Mouse (Mus musculus): ENCODE data around the gene Fzd7. TPM values are rescaled to one million over a fixed set of nuclear protein-coding genes. Genes with fewer than 3 reads are reported as not detected.

Fzd7 gene
- polyA plus RNA-seq, 1 experiment, result 16.4 TPM

- Histone ChIP-seq H3K27me3 (ENCODE audit: control insufficient read depth, insufficient read depth, insufficient read length) (no peaks in the 10 kb centered on the region), H3K79me2 (ENCODE audit: control insufficient read depth, insufficient read depth) (no peaks in the 10 kb centered on the region), H3ac (ENCODE audit: control insufficient read depth, insufficient read length) (no peak overlapping the region), H3K4me3 (no peak overlapping the region), H3K36me3 (ENCODE audit: control insufficient read depth, insufficient read depth) (no peaks in the 10 kb centered on the region), H3K4me2 (ENCODE audit: low read depth) (no peak overlapping the region)
- no peak for TF ChIP-seq USF1 (IDR thresholded peaks at IDR 0.05; ENCODE audit: low read depth)
- TF ChIP-seq POLR2AphosphoS2 (IDR thresholded peaks at IDR 0.05; ENCODE audit: insufficient read length, low read depth), result no peak
- TF ChIP-seq MYOD1 (IDR thresholded peaks at IDR 0.05; ENCODE audit: control insufficient read depth in 1 of 3, insufficient read length in 2 of 3, low read depth in 2 of 3), result no peak
- no peak for TF ChIP-seq SRF (IDR thresholded peaks at IDR 0.05; ENCODE audit: control insufficient read depth, insufficient read length, low read depth)
- no peak for TF ChIP-seq POLR2A (IDR thresholded peaks at IDR 0.05; ENCODE audit: insufficient read length, low read depth)
- TF ChIP-seq E2F4 (IDR thresholded peaks at IDR 0.05; ENCODE audit: insufficient read depth), result no peak
- no peak for TF ChIP-seq REST (IDR thresholded peaks at IDR 0.05; ENCODE audit: insufficient read depth, insufficient read length)
- TF ChIP-seq MYOG (IDR thresholded peaks at IDR 0.05; ENCODE audit: control insufficient read depth in 1 of 3, insufficient read depth in 1 of 3, insufficient read length in 2 of 3, low read depth in 2 of 3), result no peak
- TF ChIP-seq CEBPB (IDR thresholded peaks at IDR 0.05; ENCODE audit: insufficient read depth, poor library complexity, severe bottlenecking), result no peak
- TF ChIP-seq TCF3 (IDR thresholded peaks at IDR 0.05; ENCODE audit: insufficient read length, low read depth), result no peak
- no peak for TF ChIP-seq MAX (IDR thresholded peaks at IDR 0.05; ENCODE audit: low read depth)
- no peak for TF ChIP-seq TCF12 (IDR thresholded peaks at IDR 0.05; ENCODE audit: insufficient read depth, poor library complexity, severe bottlenecking)
Measured at GRCm38 (mm10) chr1:59524071-59524470, 41.8 kb downstream of the Fzd7 start.

GRCm38 (mm10) chr1:59524759-59525158 lies 42.5 kb downstream of the Fzd7 start:
- Histone ChIP-seq H3ac (ENCODE audit: control insufficient read depth, insufficient read length) (no peak overlapping the region), H3K4me2 (ENCODE audit: low read depth) (no peak overlapping the region), H3K4me3 (no peak overlapping the region), H3K27me3 (ENCODE audit: control insufficient read depth, insufficient read depth, insufficient read length) (no peaks in the 10 kb centered on the region), H3K79me2 (ENCODE audit: control insufficient read depth, insufficient read depth) (no peaks in the 10 kb centered on the region), H3K36me3 (ENCODE audit: control insufficient read depth, insufficient read depth) (no peaks in the 10 kb centered on the region)
- no peak for TF ChIP-seq MAX (IDR thresholded peaks at IDR 0.05; ENCODE audit: low read depth)
- TF ChIP-seq USF1 (IDR thresholded peaks at IDR 0.05; ENCODE audit: low read depth), result no peak
- TF ChIP-seq TCF12 (IDR thresholded peaks at IDR 0.05; ENCODE audit: insufficient read depth, poor library complexity, severe bottlenecking), result no peak
- no peak for TF ChIP-seq E2F4 (IDR thresholded peaks at IDR 0.05; ENCODE audit: insufficient read depth)
- TF ChIP-seq MYOD1 (IDR thresholded peaks at IDR 0.05; ENCODE audit: control insufficient read depth in 1 of 3, insufficient read length in 2 of 3, low read depth in 2 of 3), result no peak
- TF ChIP-seq POLR2AphosphoS2 (IDR thresholded peaks at IDR 0.05; ENCODE audit: insufficient read length, low read depth), result no peak
- TF ChIP-seq REST (IDR thresholded peaks at IDR 0.05; ENCODE audit: insufficient read depth, insufficient read length), result no peak
- TF ChIP-seq SRF (IDR thresholded peaks at IDR 0.05; ENCODE audit: control insufficient read depth, insufficient read length, low read depth), result no peak
- no peak for TF ChIP-seq POLR2A (IDR thresholded peaks at IDR 0.05; ENCODE audit: insufficient read length, low read depth)
- TF ChIP-seq CEBPB (IDR thresholded peaks at IDR 0.05; ENCODE audit: insufficient read depth, poor library complexity, severe bottlenecking), result no peak
- TF ChIP-seq MYOG (IDR thresholded peaks at IDR 0.05; ENCODE audit: control insufficient read depth in 1 of 3, insufficient read depth in 1 of 3, insufficient read length in 2 of 3, low read depth in 2 of 3), result no peak
- no peak for TF ChIP-seq TCF3 (IDR thresholded peaks at IDR 0.05; ENCODE audit: insufficient read length, low read depth)

DNA sequence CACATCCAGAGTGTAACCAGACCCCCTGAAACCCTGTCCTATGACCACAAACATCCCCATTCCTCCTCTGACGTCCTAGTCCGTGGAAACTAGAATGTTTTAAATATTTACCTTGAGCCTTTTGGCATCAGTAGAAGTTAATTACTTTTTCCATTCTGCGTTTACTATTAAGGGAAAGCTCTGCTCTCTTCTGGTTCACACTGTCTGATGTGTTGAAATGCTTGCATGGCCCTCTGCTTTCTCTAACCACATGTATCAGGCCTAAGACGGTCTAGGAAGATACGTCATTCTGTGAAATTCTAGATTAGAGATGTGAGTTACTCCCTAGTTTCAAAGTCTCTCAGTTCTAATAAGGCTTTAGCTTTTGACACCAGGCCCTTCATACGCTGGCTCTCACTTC lies 45.0 kb downstream of the Fzd7 start:
- Histone ChIP-seq H3K4me3 (no peak overlapping the region), H3K36me3 (ENCODE audit: control insufficient read depth, insufficient read depth) (no peaks in the 10 kb centered on the region), H3K4me2 (ENCODE audit: low read depth) (no peak overlapping the region), H3K27me3 (ENCODE audit: control insufficient read depth, insufficient read depth, insufficient read length) (no peaks in the 10 kb centered on the region), H3ac (ENCODE audit: control insufficient read depth, insufficient read length) (no peak overlapping the region), H3K79me2 (ENCODE audit: control insufficient read depth, insufficient read depth) (no peaks in the 10 kb centered on the region)
- no peak for TF ChIP-seq CEBPB (IDR thresholded peaks at IDR 0.05; ENCODE audit: insufficient read depth, poor library complexity, severe bottlenecking)
- no peak for TF ChIP-seq USF1 (IDR thresholded peaks at IDR 0.05; ENCODE audit: low read depth)
- TF ChIP-seq TCF12 (IDR thresholded peaks at IDR 0.05; ENCODE audit: insufficient read depth, poor library complexity, severe bottlenecking), result no peak
- TF ChIP-seq MYOD1 (IDR thresholded peaks at IDR 0.05; ENCODE audit: control insufficient read depth in 1 of 3, insufficient read length in 2 of 3, low read depth in 2 of 3), result no peak
- no peak for TF ChIP-seq E2F4 (IDR thresholded peaks at IDR 0.05; ENCODE audit: insufficient read depth)
- no peak for TF ChIP-seq MYOG (IDR thresholded peaks at IDR 0.05; ENCODE audit: control insufficient read depth in 1 of 3, insufficient read depth in 1 of 3, insufficient read length in 2 of 3, low read depth in 2 of 3)
- no peak for TF ChIP-seq SRF (IDR thresholded peaks at IDR 0.05; ENCODE audit: control insufficient read depth, insufficient read length, low read depth)
- TF ChIP-seq POLR2AphosphoS2 (IDR thresholded peaks at IDR 0.05; ENCODE audit: insufficient read length, low read depth), result no peak
- no peak for TF ChIP-seq MAX (IDR thresholded peaks at IDR 0.05; ENCODE audit: low read depth)
- TF ChIP-seq POLR2A (IDR thresholded peaks at IDR 0.05; ENCODE audit: insufficient read length, low read depth), result no peak

GRCm38 (mm10) chr1:59534976-59535810 lies 53.0 kb downstream of the Fzd7 start:
- TF ChIP-seq MYOG (IDR thresholded peaks at IDR 0.05; ENCODE audit: control insufficient read depth in 1 of 3, insufficient read depth in 1 of 3, insufficient read length in 2 of 3, low read depth in 2 of 3) (no peak), REST (IDR thresholded peaks at IDR 0.05; ENCODE audit: insufficient read depth, insufficient read length) (no peak)
- no peak overlapping the region for H3ac ChIP-seq (ENCODE audit: control insufficient read depth, insufficient read length)
- no peak overlapping the region for H3K4me3 ChIP-seq
- H3K79me2 ChIP-seq (ENCODE audit: control insufficient read depth, insufficient read depth), result no peaks in the 10 kb centered on the region
- no peak overlapping the region for H3K4me2 ChIP-seq (ENCODE audit: low read depth)
- no peaks in the 10 kb centered on the region for H3K27me3 ChIP-seq (ENCODE audit: control insufficient read depth, insufficient read depth, insufficient read length)
- H3K36me3 ChIP-seq (ENCODE audit: control insufficient read depth, insufficient read depth), result no peaks in the 10 kb centered on the region

Other genes starting within 250 kb of the Fzd7 start
- gene Als2, start 245.2 kb upstream of the Fzd7 start, polyA plus RNA-seq (2012; fragmentation: generic; extraction: Trizol), result 7.8 TPM
- 0.44 TPM for gene Cdk15, start 225.5 kb upstream of the Fzd7 start, polyA plus RNA-seq (2012; fragmentation: generic; extraction: Trizol)
- gene Gm973, start 33.8 kb downstream of the Fzd7 start, polyA plus RNA-seq (2012; fragmentation: generic; extraction: Trizol), result not detected
- 82.8 TPM for gene Sumo1, start 188.4 kb downstream of the Fzd7 start, polyA plus RNA-seq (2012; fragmentation: generic; extraction: Trizol)
- 56.9 TPM for gene Nop58, start 202.5 kb downstream of the Fzd7 start, polyA plus RNA-seq (2012; fragmentation: generic; extraction: Trizol)